Mouse (Mus musculus): Measurements from ENCODE around the gene Htra2. TPM values are rescaled to one million over a fixed set of nuclear protein-coding genes. Genes with fewer than 3 reads are reported as not detected.

The Htra2 gene
- total and polyA plus RNA-seq, 2 experiments from 2014 or later, result 47.0 to 81.0 TPM

- ATAC-seq (no peak), DNase-seq (no peak)
- no peaks in the 10 kb centered on the region for H3K9me3 ChIP-seq (ENCODE audit: low read length)
- 74% methylated on average over 3 of the region's 3 CpGs for WGBS
- no peak overlapping the region for H3K4me3 ChIP-seq (ENCODE audit: low read depth, low read length)
- no peaks in the 10 kb centered on the region for H3K27me3 ChIP-seq (ENCODE audit: insufficient read depth, low read length)
- no peak overlapping the region for H3K4me2 ChIP-seq (ENCODE audit: low read depth)
- no peak overlapping the region for H3K9ac ChIP-seq
- no peak for TF ChIP-seq CTCF (IDR thresholded peaks at IDR 0.05; ENCODE audit: low read depth)
- H3K27ac ChIP-seq (ENCODE audit: low read depth, low read length), result no peak overlapping the region
- H3K36me3 ChIP-seq (ENCODE audit: insufficient read depth), result no peaks in the 10 kb centered on the region
- H3K4me1 ChIP-seq (ENCODE audit: insufficient read depth), result no peaks in the 10 kb centered on the region
These were observed 36.0 kb downstream of the Htra2 start for GRCm38 (mm10) chr6:83019044-83019443.

- WGBS, result 77% methylated on average over 3 of the region's 3 CpGs
- H3K27me3 ChIP-seq (ENCODE audit: insufficient read depth, low read length), result no peaks in the 10 kb centered on the region
- ATAC-seq (no peak), DNase-seq (no peak)
- H3K4me1 ChIP-seq (ENCODE audit: insufficient read depth), result no peaks in the 10 kb centered on the region
- no peak for TF ChIP-seq CTCF (IDR thresholded peaks at IDR 0.05; ENCODE audit: low read depth)
- H3K9ac ChIP-seq, result no peak overlapping the region
- no peak overlapping the region for H3K4me2 ChIP-seq (ENCODE audit: low read depth)
- no peaks in the 10 kb centered on the region for H3K36me3 ChIP-seq (ENCODE audit: insufficient read depth)
- H3K9me3 ChIP-seq (ENCODE audit: low read length), result no peaks in the 10 kb centered on the region
- H3K4me3 ChIP-seq (ENCODE audit: low read depth, low read length), result no peak overlapping the region
- H3K27ac ChIP-seq (ENCODE audit: low read depth, low read length), result no peak overlapping the region
These were observed 37.9 kb downstream of the Htra2 start for GRCm38 (mm10) chr6:83017190-83017589.

- H3K36me3 ChIP-seq (ENCODE audit: insufficient read depth), result no peaks in the 10 kb centered on the region
- DNase-seq (no peak), ATAC-seq (no peak)
- H3K4me2 ChIP-seq (ENCODE audit: low read depth), result no peak overlapping the region
- H3K9ac ChIP-seq, result no peak overlapping the region
- no peak overlapping the region for H3K27ac ChIP-seq (ENCODE audit: low read depth, low read length)
- no peaks in the 10 kb centered on the region for H3K9me3 ChIP-seq (ENCODE audit: low read length)
- no peak for TF ChIP-seq CTCF (IDR thresholded peaks at IDR 0.05; ENCODE audit: low read depth)
- H3K4me1 ChIP-seq (ENCODE audit: insufficient read depth), result no peaks in the 10 kb centered on the region
- H3K4me3 ChIP-seq (ENCODE audit: low read depth, low read length), result no peak overlapping the region
- no peaks in the 10 kb centered on the region; the same call in 1 of the 2 replicates for H3K27me3 ChIP-seq (ENCODE audit: insufficient read depth, low read length)
- 93% methylated on average over 2 of the region's 2 CpGs for WGBS
These were observed 39.3 kb downstream of the Htra2 start for GRCm38 (mm10) chr6:83015749-83016148.

- ATAC-seq, result no peak
- WGBS, result 77% methylated on average over 12 of the region's 12 CpGs
- DNase-seq, result no peak
- no peak overlapping the region for H3K4me3 ChIP-seq (ENCODE audit: low read depth, low read length)
- H3K9me3 ChIP-seq (ENCODE audit: low read length), result no peaks in the 10 kb centered on the region
- no peak overlapping the region for H3K4me2 ChIP-seq (ENCODE audit: low read depth)
- H3K9ac ChIP-seq, result no peak overlapping the region
- H3K27ac ChIP-seq (ENCODE audit: low read depth, low read length), result no peak overlapping the region
- H3K4me1 ChIP-seq (ENCODE audit: insufficient read depth), result no peaks in the 10 kb centered on the region
- no peak for TF ChIP-seq CTCF (IDR thresholded peaks at IDR 0.05; ENCODE audit: low read depth)
- no peaks in the 10 kb centered on the region; the same call in 1 of the 2 replicates for H3K27me3 ChIP-seq (ENCODE audit: insufficient read depth, low read length)
- no peaks in the 10 kb centered on the region for H3K36me3 ChIP-seq (ENCODE audit: insufficient read depth)
These were observed 40.3 kb downstream of the Htra2 start for GRCm38 (mm10) chr6:83014482-83015466.

- DNase-seq (no peak), ATAC-seq (no peak)
- TF ChIP-seq CTCF (IDR thresholded peaks at IDR 0.05; ENCODE audit: low read depth), result no peak
- H3K9me3 ChIP-seq (ENCODE audit: low read length), result no peaks in the 10 kb centered on the region
- no peaks in the 10 kb centered on the region; the same call in 1 of the 2 replicates for H3K27me3 ChIP-seq (ENCODE audit: insufficient read depth, low read length)
- H3K27ac ChIP-seq (ENCODE audit: low read depth, low read length), result no peak overlapping the region
- no peaks in the 10 kb centered on the region for H3K4me1 ChIP-seq (ENCODE audit: insufficient read depth)
- no peak overlapping the region for H3K4me3 ChIP-seq (ENCODE audit: low read depth, low read length)
- H3K9ac ChIP-seq, result no peak overlapping the region
- H3K4me2 ChIP-seq (ENCODE audit: low read depth), result no peak overlapping the region
- 62% methylated on average over 5 of the region's 5 CpGs for WGBS
- H3K36me3 ChIP-seq (ENCODE audit: insufficient read depth), result no peaks in the 10 kb centered on the region
These were observed 41.6 kb downstream of the Htra2 start for GRCm38 (mm10) chr6:83013444-83013843.

- no peak for ATAC-seq
- Histone ChIP-seq H3K4me3 (ENCODE audit: low read depth, low read length) (no peak overlapping the region), H3K4me2 (ENCODE audit: low read depth) (no peak overlapping the region), H3K27me3 (ENCODE audit: insufficient read depth, low read length) (no peaks in the 10 kb centered on the region; the same call in 1 of the 2 replicates), H3K4me1 (ENCODE audit: insufficient read depth) (no peaks in the 10 kb centered on the region), H3K9ac (no peak overlapping the region), H3K36me3 (ENCODE audit: insufficient read depth) (no peaks in the 10 kb centered on the region), H3K9me3 (ENCODE audit: low read length) (no peaks in the 10 kb centered on the region), H3K27ac (ENCODE audit: low read depth, low read length) (no peak overlapping the region)
- DNase-seq, result no peak
- WGBS, result 80% methylated on average over 6 of the region's 6 CpGs
- no peak for TF ChIP-seq CTCF (IDR thresholded peaks at IDR 0.05; ENCODE audit: low read depth)
These were observed 43.3 kb downstream of the Htra2 start for GRCm38 (mm10) chr6:83011756-83012155.

- no peaks in the 10 kb centered on the region; the same call in 1 of the 2 replicates for H3K27me3 ChIP-seq (ENCODE audit: insufficient read depth, low read length)
- DNase-seq (no peak), ATAC-seq (no peak)
- no peaks in the 10 kb centered on the region for H3K36me3 ChIP-seq (ENCODE audit: insufficient read depth)
- no peak overlapping the region for H3K4me3 ChIP-seq (ENCODE audit: low read depth, low read length)
- H3K27ac ChIP-seq (ENCODE audit: low read depth, low read length), result no peak overlapping the region
- no peaks in the 10 kb centered on the region for H3K9me3 ChIP-seq (ENCODE audit: low read length)
- H3K4me1 ChIP-seq (ENCODE audit: insufficient read depth), result no peaks in the 10 kb centered on the region
- WGBS, result 86% methylated on average over 7 of the region's 7 CpGs
- H3K9ac ChIP-seq, result no peak overlapping the region
- no peak for TF ChIP-seq CTCF (IDR thresholded peaks at IDR 0.05; ENCODE audit: low read depth)
- no peak overlapping the region for H3K4me2 ChIP-seq (ENCODE audit: low read depth)
These were observed 43.8 kb downstream of the Htra2 start for GRCm38 (mm10) chr6:83011255-83011654.
